Mouse (Mus musculus): ENCODE results near the gene Hs6st2. TPM values are rescaled to one million over a fixed set of nuclear protein-coding genes. Genes with fewer than 3 reads are reported as not detected.

The Hs6st2 gene
- total RNA-seq, 2 experiments from 2014 or later, result 27.9 to 35.7 TPM

DNA sequence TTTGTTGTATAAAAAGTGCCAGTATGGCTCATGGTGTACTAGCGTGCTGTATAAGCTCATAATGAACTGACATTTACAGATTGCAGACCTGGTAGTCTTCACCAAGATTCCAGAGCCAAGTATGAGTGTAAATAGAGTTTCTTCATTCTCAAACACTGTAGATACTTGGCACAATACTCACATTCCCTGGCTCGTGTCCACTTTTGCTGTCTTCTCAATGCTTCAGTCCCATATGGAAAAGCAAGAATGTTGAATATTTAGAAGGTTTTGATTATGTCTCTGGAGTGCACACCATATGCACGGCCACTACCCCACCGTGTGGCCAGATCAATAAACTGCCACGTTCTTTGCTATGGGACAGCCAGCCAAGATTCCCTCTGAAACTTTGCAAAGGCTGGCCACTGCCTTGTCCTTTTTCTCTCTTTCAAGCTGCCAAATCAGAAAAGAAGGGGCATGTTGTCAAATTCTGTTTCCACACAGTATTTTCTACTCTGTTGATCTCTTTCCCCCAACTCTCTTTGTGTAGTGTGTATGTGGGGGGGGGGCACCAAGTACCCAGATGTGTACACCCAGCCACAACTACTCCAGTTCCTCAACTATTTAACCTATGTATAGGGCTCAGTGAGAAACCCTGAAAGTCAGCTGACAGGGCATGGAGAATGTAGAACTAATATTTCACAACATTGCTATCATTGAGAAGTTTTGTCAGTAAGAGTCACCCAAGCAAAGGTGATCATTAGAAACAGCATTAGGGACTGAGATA is 309.0 kb downstream of the Hs6st2 start:
- peak; percentile 1 to 24 for DNase-seq (ENCODE audit: low spot score in 2 of 2)

DNA sequence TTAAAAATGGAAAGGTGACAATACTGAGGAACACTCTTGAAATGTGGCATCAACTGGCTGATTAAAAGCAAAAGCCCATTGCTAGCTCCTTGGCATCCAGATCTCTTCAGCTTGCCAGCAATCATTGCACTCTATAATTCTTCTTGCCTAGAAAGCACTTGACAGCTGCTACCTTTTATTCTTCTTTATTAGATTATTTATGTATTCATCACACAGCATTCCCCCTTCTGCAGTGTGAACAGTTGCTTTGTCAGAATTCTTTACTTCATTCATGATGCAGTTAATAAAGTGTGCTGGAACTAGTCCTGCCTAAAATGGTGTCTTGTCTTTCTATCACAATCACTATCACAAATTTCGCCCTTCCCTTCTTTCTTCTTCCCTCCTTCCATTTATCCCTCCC is 332.0 kb downstream of the Hs6st2 start:
- no peak for DNase-seq (ENCODE audit: low spot score in 2 of 2)

DNA sequence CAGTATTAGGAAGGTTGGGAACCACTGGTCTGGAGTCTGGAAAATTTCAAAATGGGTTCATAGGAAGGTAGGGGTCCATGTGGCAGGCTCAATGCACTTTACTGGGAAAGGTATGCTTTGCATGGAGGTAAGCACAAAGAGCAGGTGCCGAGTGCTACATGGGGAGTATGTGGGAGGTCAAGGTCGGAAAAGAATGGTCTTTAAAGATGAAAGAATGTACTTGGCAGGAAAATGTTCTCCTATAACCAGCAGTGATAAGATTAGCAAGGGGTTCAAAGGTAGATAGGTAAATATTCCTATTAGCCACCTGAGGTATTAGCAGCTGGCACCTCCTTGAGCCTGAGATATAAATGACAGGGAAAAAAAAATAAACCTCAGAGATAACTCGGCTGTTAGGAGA is 338.1 kb downstream of the Hs6st2 start:
- no peak for DNase-seq (ENCODE audit: low spot score in 2 of 2)

Other genes starting within 250 kb of the Hs6st2 start
- not detected for gene Usp26, start 119.4 kb upstream of the Hs6st2 start, total RNA-seq (2021)